Mouse (Mus musculus): ENCODE results near the gene Macrod1. TPM values are rescaled to one million over a fixed set of nuclear protein-coding genes. Genes with fewer than 3 reads are reported as not detected.

Macrod1 gene
- polyA plus RNA-seq, 1 experiment from 2014 or later = 22.1 TPM

DNA sequence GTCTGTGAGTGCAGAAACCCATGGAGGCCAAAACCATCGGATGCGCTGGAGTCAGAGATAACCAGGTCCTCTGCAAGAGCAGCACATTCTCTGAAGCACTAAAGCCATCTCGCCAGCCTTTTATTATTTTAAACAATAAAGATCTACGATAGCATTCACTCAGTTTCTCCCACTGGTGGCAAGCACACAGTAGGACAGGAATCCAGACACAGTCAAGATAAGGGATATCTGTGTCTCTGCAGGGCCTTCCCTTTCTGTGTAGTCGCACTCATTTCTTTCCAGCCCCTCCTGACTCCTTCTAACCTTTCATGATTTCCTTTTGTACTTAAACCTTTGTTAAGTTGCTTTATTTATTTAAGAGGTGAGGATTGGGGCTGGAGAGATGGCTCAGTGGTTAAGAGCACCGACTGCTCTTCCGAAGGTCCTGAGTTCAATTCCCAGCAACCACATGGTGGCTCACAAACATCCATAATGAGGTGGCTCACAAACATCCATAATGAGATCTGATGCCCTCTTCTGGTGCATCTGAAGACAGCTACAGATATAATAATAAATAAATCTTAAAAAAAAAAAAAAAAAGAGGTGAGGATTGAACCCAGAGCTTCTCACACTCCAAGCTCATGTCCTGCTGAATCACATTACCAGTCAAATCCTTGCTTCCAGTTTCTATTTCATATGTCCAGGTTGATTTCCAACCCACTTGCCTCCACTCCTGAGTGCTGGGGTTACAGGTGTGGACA, 153.5 kb downstream of the Macrod1 start:
- H3K4me3 ChIP-seq (replicated peaks) = no peak overlapping the region
- H3K4me2 ChIP-seq (replicated peaks) = no peak overlapping the region
- H3K27ac ChIP-seq (replicated peaks) = no peak overlapping the region
- H3K27me3 ChIP-seq = no peaks in the 10 kb centered on the region
- peaks cover 19% of the 10 kb centered on the region for H3K4me1 ChIP-seq
- peaks cover 25% of the 10 kb centered on the region for H3K36me3 ChIP-seq
- ATAC-seq (ENCODE audit: insufficient number of reproducible peaks, low FRiP score, low TSS enrichment, low read depth) = no peak
- 94% methylated on average over 7 of the region's 7 CpGs for WGBS
- H3K9ac ChIP-seq = no peak overlapping the region
- no peaks in the 10 kb centered on the region for H3K9me3 ChIP-seq (replicated peaks)

DNA sequence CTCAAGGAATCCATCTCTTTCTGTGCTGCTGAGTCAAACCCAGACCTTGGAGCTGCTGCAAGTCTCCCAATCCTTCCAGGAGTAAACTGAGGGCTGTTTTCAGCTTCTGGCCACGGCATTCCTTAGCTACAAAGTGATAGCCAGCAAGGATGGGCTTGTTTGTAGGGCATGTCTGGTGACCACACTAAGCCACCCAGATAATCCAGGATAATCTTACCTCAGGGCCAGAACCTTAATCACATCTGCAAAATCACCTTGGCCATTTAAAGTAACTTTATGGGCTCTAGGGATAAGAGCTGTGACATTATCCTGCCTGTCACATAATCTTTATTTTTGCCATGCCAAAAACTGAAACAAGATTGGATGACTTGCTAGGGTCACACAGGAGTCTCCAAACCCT, 155.6 kb downstream of the Macrod1 start:
- no peak overlapping the region for H3K4me2 ChIP-seq (replicated peaks)
- no peak for ATAC-seq (ENCODE audit: insufficient number of reproducible peaks, low FRiP score, low TSS enrichment, low read depth)
- peaks cover 36% of the 10 kb centered on the region for H3K36me3 ChIP-seq
- H3K9ac ChIP-seq = no peak overlapping the region
- H3K27ac ChIP-seq (replicated peaks) = no peak overlapping the region
- H3K27me3 ChIP-seq = no peaks in the 10 kb centered on the region
- 74% methylated on average over 1 of the region's 1 CpGs for WGBS
- H3K4me3 ChIP-seq (replicated peaks) = no peak overlapping the region
- H3K9me3 ChIP-seq (replicated peaks) = no peaks in the 10 kb centered on the region
- peaks cover 24% of the 10 kb centered on the region for H3K4me1 ChIP-seq

DNA sequence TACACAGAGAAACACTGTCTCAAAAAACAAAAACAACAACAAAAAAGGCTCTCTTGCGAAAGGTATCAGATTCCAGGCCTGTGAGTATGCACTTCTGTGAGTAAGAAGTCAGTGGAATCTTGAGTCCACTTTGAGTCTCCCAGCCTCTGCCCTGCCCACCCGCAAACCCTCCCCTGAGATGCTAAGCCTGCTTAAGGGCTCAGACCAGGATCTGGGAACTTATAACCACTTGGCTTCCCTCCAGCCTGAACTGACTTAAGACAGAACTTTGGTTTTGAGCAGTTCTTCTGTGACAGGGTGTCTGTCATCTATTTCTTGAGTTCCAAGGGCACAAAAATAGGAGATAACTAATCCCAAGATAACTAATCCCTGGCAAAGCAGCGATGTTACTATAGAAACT, 156.4 kb downstream of the Macrod1 start:
- no peaks in the 10 kb centered on the region for H3K9me3 ChIP-seq (replicated peaks)
- H3K4me3 ChIP-seq (replicated peaks) = no peak overlapping the region
- no peak for ATAC-seq (ENCODE audit: insufficient number of reproducible peaks, low FRiP score, low TSS enrichment, low read depth)

DNA sequence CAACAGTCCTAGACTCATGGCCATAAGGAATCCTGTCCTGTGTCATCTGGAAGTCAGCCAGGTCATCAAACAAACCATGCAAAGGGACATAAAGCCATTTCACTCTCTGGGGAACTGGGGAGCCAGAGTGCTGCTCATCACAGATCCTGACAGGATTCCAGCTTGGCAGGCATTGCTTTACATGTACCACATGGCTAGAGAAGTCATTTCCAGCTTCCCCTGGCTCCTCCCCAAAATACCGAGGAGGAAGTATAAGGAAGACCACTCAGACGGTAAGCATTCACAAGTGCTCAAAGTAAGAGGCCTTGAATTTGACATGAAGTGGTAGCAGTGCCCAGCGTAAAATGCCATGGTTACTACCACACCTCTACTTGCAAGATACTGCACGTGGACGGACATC, 157.9 kb downstream of the Macrod1 start:
- Histone ChIP-seq H3K36me3 (peaks cover 36% of the 10 kb centered on the region), H3K4me2 (replicated peaks) (no peak overlapping the region), H3K4me1 (peaks cover 31% of the 10 kb centered on the region), H3K27ac (replicated peaks) (no peak overlapping the region), H3K9ac (no peak overlapping the region), H3K9me3 (replicated peaks) (no peaks in the 10 kb centered on the region), H3K27me3 (no peaks in the 10 kb centered on the region), H3K4me3 (replicated peaks) (no peak overlapping the region)
- no peak for ATAC-seq (ENCODE audit: insufficient number of reproducible peaks, low FRiP score, low TSS enrichment, low read depth)
- 79% methylated on average over 5 of the region's 5 CpGs for WGBS

More for the DNA sequence above, 156.4 kb downstream of the Macrod1 start:
- Histone ChIP-seq H3K4me2 (replicated peaks) (no peak overlapping the region), H3K4me1 (peaks cover 27% of the 10 kb centered on the region), H3K9ac (no peak overlapping the region), H3K36me3 (peaks cover 36% of the 10 kb centered on the region), H3K27me3 (no peaks in the 10 kb centered on the region), H3K27ac (replicated peaks) (no peak overlapping the region)
- WGBS = 85% methylated on average over 3 of the region's 3 CpGs

DNA sequence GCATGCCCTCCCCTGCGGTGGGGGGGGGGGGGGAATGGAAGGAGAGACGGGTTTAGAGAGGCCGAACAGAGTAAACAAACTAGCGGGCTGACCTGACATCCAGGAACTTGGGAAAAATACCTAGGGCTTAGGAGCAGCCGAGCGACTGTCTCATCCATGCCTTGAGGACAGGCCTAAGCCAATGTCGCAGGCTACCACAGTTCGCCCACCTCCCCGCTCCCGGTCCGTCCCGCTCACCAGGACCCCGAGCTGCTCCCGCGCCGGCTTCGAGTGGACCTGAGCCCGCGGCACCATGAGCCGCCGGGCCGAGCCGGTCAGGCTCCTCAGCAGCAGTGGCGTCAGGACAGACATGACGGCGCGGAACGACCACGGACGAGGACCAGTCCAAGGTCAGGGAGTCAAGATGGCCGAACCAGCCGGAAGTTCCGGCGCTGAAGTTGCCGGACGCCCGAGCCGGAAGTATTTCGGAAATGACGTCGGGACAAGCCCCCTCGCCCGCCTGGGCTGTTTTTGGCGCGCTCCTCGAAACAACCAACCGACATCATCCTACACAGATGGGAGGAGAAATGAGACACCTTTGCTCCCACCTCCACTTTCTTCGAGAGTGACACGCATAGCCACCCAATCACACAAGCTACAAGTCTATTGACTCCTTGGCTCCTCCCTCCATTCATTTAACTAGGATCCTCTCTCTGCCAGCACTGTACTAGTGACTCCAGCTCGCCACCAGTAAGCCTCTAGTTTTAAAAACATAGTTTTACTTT, 160.7 kb downstream of the Macrod1 start, which contains the start of gene Cox8a:
Gene Cox8a, minus strand, starts transcription at position 455 of the 764 bp plus-strand sequence.
- ATAC-seq (ENCODE audit: insufficient number of reproducible peaks, low FRiP score, low TSS enrichment, low read depth) = peak; percentile 98
- under 1% methylated on average over 50 of the region's 50 CpGs for WGBS

DNA sequence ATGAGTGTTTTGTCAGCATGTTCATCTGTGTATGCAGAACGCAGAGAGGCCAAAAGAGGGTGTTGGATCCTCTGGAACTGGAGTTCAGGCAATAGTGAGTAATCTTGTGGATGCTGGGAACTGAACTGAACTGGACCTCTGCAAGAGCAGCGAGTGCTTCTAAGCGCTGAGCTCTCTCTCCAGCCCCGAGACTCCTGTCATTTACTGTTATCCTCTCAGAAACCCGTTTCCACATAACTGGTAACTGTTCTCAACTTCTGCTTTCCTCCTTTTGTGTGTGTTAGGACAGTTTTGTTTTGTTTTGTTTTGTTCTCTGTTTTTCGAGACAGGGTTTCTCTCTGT, 161.3 kb downstream of the Macrod1 start:
- Histone ChIP-seq H3K4me2 (replicated peaks) (peak overlapping the region; percentile 58), H3K27me3 (no peaks in the 10 kb centered on the region), H3K36me3 (peaks cover 29% of the 10 kb centered on the region), H3K9me3 (replicated peaks) (no peaks in the 10 kb centered on the region), H3K4me3 (replicated peaks) (peak overlapping the region; percentile 84), H3K27ac (replicated peaks) (no peak overlapping the region), H3K4me1 (peaks cover 31% of the 10 kb centered on the region), H3K9ac (peak overlapping the region; percentile 74)
- WGBS = 10% methylated on average over 6 of the region's 6 CpGs
- no peak for ATAC-seq (ENCODE audit: insufficient number of reproducible peaks, low FRiP score, low TSS enrichment, low read depth)

More for the DNA sequence above, 160.7 kb downstream of the Macrod1 start, which contains the start of gene Cox8a:
- H3K4me3 ChIP-seq (replicated peaks) = peak within 1 kb of the TSS; percentile 84
- H3K27ac ChIP-seq (replicated peaks) = peak within 1 kb of the TSS; percentile 77
- no peaks in the 10 kb centered on the region for H3K27me3 ChIP-seq
- H3K4me1 ChIP-seq = peaks cover 31% of the 10 kb centered on the region
- H3K9ac ChIP-seq = peak within 1 kb of the TSS; percentile 74
- H3K36me3 ChIP-seq = peaks cover 29% of the 10 kb centered on the region
- no peaks in the 10 kb centered on the region for H3K9me3 ChIP-seq (replicated peaks)
- H3K4me2 ChIP-seq (replicated peaks) = peak within 1 kb of the TSS; percentile 58

DNA sequence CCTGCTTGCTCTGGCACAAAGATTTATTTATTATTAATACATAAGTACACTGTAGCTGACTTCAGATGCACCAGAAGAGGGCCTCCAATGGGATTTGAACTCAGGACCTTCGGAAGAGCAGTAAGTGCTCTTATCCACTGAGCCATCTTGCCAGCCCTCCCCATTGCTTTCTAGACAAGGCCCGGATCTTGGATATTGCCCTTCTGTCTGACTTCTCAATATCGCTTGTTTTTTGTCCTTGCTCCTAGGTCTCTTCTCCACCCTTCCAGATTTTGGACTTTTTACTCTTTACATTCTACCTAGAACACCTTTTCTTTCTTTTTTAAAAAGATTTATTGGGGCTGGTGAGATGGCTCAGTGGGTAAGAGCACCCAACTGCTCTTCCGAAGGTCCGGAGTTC, 162.1 kb downstream of the Macrod1 start:
- no peak for ATAC-seq (ENCODE audit: insufficient number of reproducible peaks, low FRiP score, low TSS enrichment, low read depth)
- Histone ChIP-seq H3K4me3 (replicated peaks) (no peak overlapping the region), H3K27me3 (no peaks in the 10 kb centered on the region), H3K4me2 (replicated peaks) (no peak overlapping the region), H3K9ac (no peak overlapping the region), H3K9me3 (replicated peaks) (no peaks in the 10 kb centered on the region), H3K4me1 (peaks cover 31% of the 10 kb centered on the region), H3K36me3 (peaks cover 23% of the 10 kb centered on the region), H3K27ac (replicated peaks) (no peak overlapping the region)
- WGBS = 95% methylated on average over 5 of the region's 5 CpGs

DNA sequence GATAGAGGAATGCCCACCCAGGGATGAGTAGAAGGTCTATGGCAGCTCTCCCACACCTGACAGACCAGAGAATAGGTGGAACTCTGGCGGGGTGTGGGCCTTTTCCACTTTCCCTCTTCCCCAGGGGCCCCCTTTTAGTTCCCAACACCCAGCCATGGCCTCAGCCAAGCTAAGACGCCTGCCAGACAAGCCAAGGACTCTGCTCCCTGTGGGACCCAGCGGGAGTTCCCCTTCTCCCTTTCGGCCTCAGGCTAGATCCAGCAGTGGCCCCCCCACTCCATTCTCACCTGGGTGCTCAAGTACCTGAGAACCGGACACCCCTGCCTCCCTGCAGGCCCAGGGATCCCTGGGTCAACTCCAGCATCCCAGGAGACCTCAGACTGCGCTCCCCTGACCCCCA, 165.6 kb downstream of the Macrod1 start:
- no peaks in the 10 kb centered on the region for H3K27me3 ChIP-seq
- peaks cover 15% of the 10 kb centered on the region for H3K36me3 ChIP-seq
- no peak overlapping the region for H3K4me3 ChIP-seq (replicated peaks)
- WGBS = 86% methylated on average over 6 of the region's 6 CpGs
- H3K4me1 ChIP-seq = peaks cover 7% of the 10 kb centered on the region
- ATAC-seq (ENCODE audit: insufficient number of reproducible peaks, low FRiP score, low TSS enrichment, low read depth) = no peak
- no peak overlapping the region for H3K27ac ChIP-seq (replicated peaks)
- H3K9me3 ChIP-seq (replicated peaks) = no peaks in the 10 kb centered on the region
- H3K4me2 ChIP-seq (replicated peaks) = no peak overlapping the region
- no peak overlapping the region for H3K9ac ChIP-seq

DNA sequence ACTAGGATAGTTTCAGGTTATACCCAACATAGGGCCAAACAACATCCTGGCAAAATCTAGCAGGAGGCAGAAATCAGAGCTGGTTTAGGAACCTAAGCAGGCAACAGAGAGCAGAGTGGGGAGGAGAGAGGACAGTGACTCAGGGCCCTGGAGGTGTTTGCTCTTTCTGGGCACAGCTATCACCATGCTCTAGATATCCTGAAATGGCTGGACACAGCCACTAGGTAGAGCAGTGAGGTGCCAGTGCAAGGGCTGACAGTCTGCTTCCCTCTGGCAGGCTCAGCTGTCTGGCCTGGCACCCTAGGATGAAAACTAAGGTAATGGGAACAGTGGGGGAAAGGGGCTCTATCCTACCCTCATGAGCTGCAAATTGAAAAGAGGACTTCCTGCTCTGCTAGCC, 166.9 kb downstream of the Macrod1 start:
- no peak overlapping the region for H3K27ac ChIP-seq (replicated peaks)
- H3K4me2 ChIP-seq (replicated peaks) = no peak overlapping the region
- ATAC-seq (ENCODE audit: insufficient number of reproducible peaks, low FRiP score, low TSS enrichment, low read depth) = no peak
- H3K9ac ChIP-seq = no peak overlapping the region
- no peaks in the 10 kb centered on the region for H3K4me1 ChIP-seq
- peaks cover 28% of the 10 kb centered on the region for H3K36me3 ChIP-seq
- no peak overlapping the region for H3K4me3 ChIP-seq (replicated peaks)
- H3K9me3 ChIP-seq (replicated peaks) = no peaks in the 10 kb centered on the region
- H3K27me3 ChIP-seq = no peaks in the 10 kb centered on the region

DNA sequence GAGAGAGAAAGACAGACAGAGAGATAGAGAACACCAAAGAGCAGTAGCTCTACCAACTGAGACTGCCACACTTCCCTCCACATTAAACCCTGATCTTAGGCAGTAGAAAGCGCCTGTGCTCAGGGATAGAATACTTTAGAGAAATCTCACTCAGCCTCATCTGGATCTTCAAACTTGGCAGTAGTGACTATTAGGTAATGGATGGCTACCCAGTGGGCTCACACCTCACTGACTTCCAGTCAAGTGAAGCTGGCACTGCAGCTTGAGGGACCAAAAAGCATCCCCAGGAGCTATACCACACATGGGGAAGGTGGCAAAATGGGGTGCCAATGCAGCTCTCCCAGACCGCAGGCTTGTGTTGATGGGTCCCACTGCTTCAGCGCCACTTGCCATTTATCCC, 167.6 kb downstream of the Macrod1 start:
- ATAC-seq (ENCODE audit: insufficient number of reproducible peaks, low FRiP score, low TSS enrichment, low read depth) = no peak
- Histone ChIP-seq H3K4me2 (replicated peaks) (no peak overlapping the region), H3K27ac (replicated peaks) (no peak overlapping the region), H3K36me3 (peaks cover 34% of the 10 kb centered on the region), H3K9ac (no peak overlapping the region), H3K27me3 (no peaks in the 10 kb centered on the region), H3K9me3 (replicated peaks) (no peaks in the 10 kb centered on the region), H3K4me3 (replicated peaks) (no peak overlapping the region), H3K4me1 (no peaks in the 10 kb centered on the region)
- 86% methylated on average over 3 of the region's 3 CpGs for WGBS

DNA sequence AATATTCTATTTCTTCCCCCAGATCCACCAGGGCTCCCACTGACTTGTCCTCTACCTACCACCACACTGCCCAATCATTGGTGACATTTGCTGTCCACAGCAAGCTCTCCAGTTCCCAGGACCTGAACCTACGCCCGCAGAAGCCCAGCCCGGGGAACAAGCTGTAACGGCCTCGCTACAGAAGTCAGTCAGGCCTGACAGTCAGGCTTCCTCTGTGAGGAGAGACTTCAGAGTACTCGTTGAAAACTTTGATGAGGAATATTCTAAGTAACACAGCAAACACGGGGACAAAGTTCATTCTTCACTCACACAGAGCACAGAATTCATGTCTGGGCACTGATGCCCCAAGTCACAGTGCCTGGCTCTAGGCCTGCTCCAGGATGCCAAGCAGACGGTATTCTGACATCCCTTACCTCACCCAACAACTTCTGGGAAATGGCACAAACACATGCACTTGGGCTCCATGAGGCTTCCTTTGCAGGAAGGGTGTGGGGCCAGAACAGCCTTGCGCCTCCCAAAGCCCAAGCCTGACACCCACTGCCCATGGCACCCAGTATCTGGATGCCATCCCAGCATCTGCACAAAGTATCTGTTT, 168.6 kb downstream of the Macrod1 start:
- Histone ChIP-seq H3K36me3 (peaks cover 43% of the 10 kb centered on the region), H3K9ac (no peak overlapping the region), H3K4me3 (replicated peaks) (no peak overlapping the region), H3K4me1 (no peaks in the 10 kb centered on the region), H3K27ac (replicated peaks) (no peak overlapping the region), H3K9me3 (replicated peaks) (no peaks in the 10 kb centered on the region), H3K27me3 (no peaks in the 10 kb centered on the region), H3K4me2 (replicated peaks) (no peak overlapping the region)
- no peak for ATAC-seq (ENCODE audit: insufficient number of reproducible peaks, low FRiP score, low TSS enrichment, low read depth)
- 83% methylated on average over 9 of the region's 9 CpGs for WGBS

Measured in embryonic facial prominence, embryonic 15.5 days (tissue).